Mouse (Mus musculus) heart, embryonic 13.5 days (tissue): ENCODE data around the gene Fut7. TPM values are rescaled to one million over a fixed set of nuclear protein-coding genes. Genes with fewer than 3 reads are reported as not detected.
"Not testable (repeated sequence)": the region's sequence is repeated elsewhere in the genome, so short reads cannot be mapped to it uniquely, and the experiment has no call there.

Experiments
- ATAC-seq: fragments of 200-750 bp; cut with Nextera tagmentation; 2 replicates; pipeline ENCODE4 v1.8.0; 2017; ENCODE audit warnings: moderate TSS enrichment; ENCODE audit not compliant: insufficient number of reproducible peaks, low FRiP score, low TSS enrichment; ENCODE audit errors: extremely low read depth
- H3K27ac ChIP-seq: fragments of 300-500 bp; sonication (generic); replicated peaks from 2 replicates; pipeline ENCODE4 v1.5.1; 2015; ENCODE audit warnings: moderate library complexity, mild to moderate bottlenecking, inconsistent platforms
- H3K27me3 ChIP-seq: fragments of 300-500 bp; sonication (generic); replicated peaks from 2 replicates; pipeline ENCODE4 v1.6.1; 2015; ENCODE audit warnings: mild to moderate bottlenecking, inconsistent platforms
- H3K36me3 ChIP-seq: fragments of 300-500 bp; sonication (generic); 2 replicates; pipeline ENCODE4 v1.6.1; 2015; ENCODE audit warnings: mild to moderate bottlenecking, inconsistent platforms
- H3K4me1 ChIP-seq: fragments of 300-500 bp; sonication (generic); 2 replicates; pipeline ENCODE4 v1.6.1; 2015; ENCODE audit warnings: inconsistent platforms
- H3K4me2 ChIP-seq: fragments of 300-500 bp; sonication (generic); 2 replicates; pipeline ENCODE4 v1.6.1; 2015; ENCODE audit warnings: inconsistent platforms, mild to moderate bottlenecking, moderate library complexity
- H3K4me3 ChIP-seq: fragments of 300-500 bp; sonication (generic); 2 replicates; pipeline ENCODE4 v1.5.1; 2015; ENCODE audit warnings: moderate library complexity, mild to moderate bottlenecking, inconsistent platforms
- H3K9ac ChIP-seq: fragments of 300-500 bp; sonication (generic); 2 replicates; pipeline ENCODE4 v1.6.1; 2015; ENCODE audit warnings: inconsistent platforms, mild to moderate bottlenecking, moderate library complexity
- H3K9me3 ChIP-seq: fragments of 300-500 bp; sonication (generic); 2 replicates; pipeline ENCODE4 v1.6.1; 2016; ENCODE audit warnings: inconsistent platforms
- WGBS: fragments of 180-500 bp; shearing (Covaris S2); methylation state at CpG from one replicate; pipeline ENCODE4 v1.1.7; 2015; ENCODE audit warnings: mixed read lengths; 5-methylcytosine and 5-hydroxymethylcytosine counted together
- polyA plus RNA-seq: library from polyadenylated mRNA; unstranded; fragments of >200 nt; fragmentation: Nextera tagmentation; extraction: Ambion mirVana; gene quantifications from 2 replicates; pipeline ENCODE4 v1.2.1, GENCODE M21; 2015

Gene Fut7
- polyA plus RNA-seq, 1 experiment from 2014 or later = 0.07 TPM

GRCm38 (mm10) chr2:25399051-25399450 is 24.0 kb upstream of the Fut7 start, which contains the start of gene Npdc1:
Gene Npdc1, plus strand, starts transcription at chr2:25399351.
- H3K4me2 ChIP-seq = no peak within 1 kb of the TSS
- H3K4me1 ChIP-seq = peaks cover 31% of the 10 kb centered on the region
- H3K36me3 ChIP-seq = no peaks in the 10 kb centered on the region
- no peak within 1 kb of the TSS for H3K4me3 ChIP-seq
- no peak within 1 kb of the TSS for H3K9ac ChIP-seq
- H3K27me3 ChIP-seq = peaks cover 100% of the 10 kb centered on the region
- 54% methylated on average over 8 of the region's 8 CpGs for WGBS
- no peak within 1 kb of the TSS for H3K27ac ChIP-seq
- H3K9me3 ChIP-seq = no peaks in the 10 kb centered on the region
- ATAC-seq = no peak

- H3K4me3 ChIP-seq = no peak overlapping the region; the same call in 1 of the 2 replicates
- no peak for ATAC-seq
- WGBS = 20% methylated on average over 16 of the region's 16 CpGs
- H3K4me2 ChIP-seq = peak overlapping the region; percentile 10
- peaks cover 99% of the 10 kb centered on the region for H3K27me3 ChIP-seq
- peaks cover 19% of the 10 kb centered on the region for H3K4me1 ChIP-seq
- H3K9me3 ChIP-seq = no peaks in the 10 kb centered on the region
- H3K36me3 ChIP-seq = no peaks in the 10 kb centered on the region
- H3K27ac ChIP-seq = no peak overlapping the region
- H3K9ac ChIP-seq = no peak overlapping the region
Observed at GRCm38 (mm10) chr2:25400291-25400690, 22.8 kb upstream of the Fut7 start.

- Histone ChIP-seq H3K4me1 (peaks cover 15% of the 10 kb centered on the region), H3K27me3 (peaks cover 99% of the 10 kb centered on the region), H3K27ac (no peak overlapping the region), H3K4me3 (no peak overlapping the region; the same call in 1 of the 2 replicates), H3K4me2 (peak overlapping the region; percentile 10), H3K9ac (no peak overlapping the region), H3K36me3 (no peaks in the 10 kb centered on the region), H3K9me3 (no peaks in the 10 kb centered on the region)
- ATAC-seq = no peak
- WGBS = 3% methylated on average over 17 of the region's 17 CpGs
Observed at GRCm38 (mm10) chr2:25400764-25401163, 22.3 kb upstream of the Fut7 start.

- ATAC-seq = no peak
- no peak overlapping the region for H3K27ac ChIP-seq
- H3K9me3 ChIP-seq = no peaks in the 10 kb centered on the region
- peak overlapping the region; percentile 72 for H3K4me2 ChIP-seq
- peaks cover 7% of the 10 kb centered on the region for H3K4me1 ChIP-seq
- peak overlapping the region; percentile 63 for H3K4me3 ChIP-seq
- peaks cover 99% of the 10 kb centered on the region for H3K27me3 ChIP-seq
- peak overlapping the region; percentile 79; the same call in 1 of the 2 replicates for H3K9ac ChIP-seq
- no peaks in the 10 kb centered on the region for H3K36me3 ChIP-seq
- WGBS = 2% methylated on average over 13 of the region's 13 CpGs
Observed at GRCm38 (mm10) chr2:25402377-25402971, 20.6 kb upstream of the Fut7 start.

- WGBS = 3% methylated on average over 54 of the region's 54 CpGs
- Histone ChIP-seq H3K27ac (no peak overlapping the region), H3K4me2 (peak overlapping the region; percentile 72), H3K9me3 (no peaks in the 10 kb centered on the region), H3K36me3 (no peaks in the 10 kb centered on the region), H3K4me3 (peak overlapping the region; percentile 63), H3K9ac (peak overlapping the region; percentile 79), H3K4me1 (peaks cover 7% of the 10 kb centered on the region), H3K27me3 (peaks cover 98% of the 10 kb centered on the region)
- no peak for ATAC-seq
Observed at GRCm38 (mm10) chr2:25402972-25403601, 20.0 kb upstream of the Fut7 start.

- peak overlapping the region; percentile 63; the same call in 1 of the 2 replicates for H3K4me3 ChIP-seq
Observed at GRCm38 (mm10) chr2:25403994-25404393, 19.1 kb upstream of the Fut7 start.

GRCm38 (mm10) chr2:25408908-25409307 is 14.2 kb upstream of the Fut7 start:
- no peak overlapping the region for H3K9ac ChIP-seq
- H3K4me1 ChIP-seq = no peaks in the 10 kb centered on the region
- no peak overlapping the region for H3K4me3 ChIP-seq
- no peak for ATAC-seq
- no peak overlapping the region for H3K4me2 ChIP-seq
- H3K36me3 ChIP-seq = no peaks in the 10 kb centered on the region
- H3K27ac ChIP-seq = no peak overlapping the region
- WGBS = 72% methylated on average over 10 of the region's 10 CpGs
- H3K9me3 ChIP-seq = no peaks in the 10 kb centered on the region
- peaks cover 56% of the 10 kb centered on the region for H3K27me3 ChIP-seq

More at GRCm38 (mm10) chr2:25403994-25404393, 19.1 kb upstream of the Fut7 start:
- Histone ChIP-seq H3K9ac (peak overlapping the region; percentile 79; the same call in 1 of the 2 replicates), H3K9me3 (no peaks in the 10 kb centered on the region), H3K36me3 (no peaks in the 10 kb centered on the region), H3K4me1 (peaks cover 7% of the 10 kb centered on the region), H3K27ac (no peak overlapping the region), H3K4me2 (peak overlapping the region; percentile 72), H3K27me3 (peaks cover 96% of the 10 kb centered on the region)
- no peak for ATAC-seq
- WGBS = 74% methylated on average over 4 of the region's 4 CpGs

- H3K9me3 ChIP-seq, H3K9ac ChIP-seq, H3K4me1 ChIP-seq, H3K4me2 ChIP-seq, H3K27ac ChIP-seq, H3K4me3 ChIP-seq, H3K36me3 ChIP-seq, ATAC-seq: not testable (repeated sequence)
- peaks cover 27% of the 10 kb centered on the region for H3K27me3 ChIP-seq
Observed at GRCm38 (mm10) chr2:25413436-25413835, 9.6 kb upstream of the Fut7 start.

GRCm38 (mm10) chr2:25417426-25417825 is 5.6 kb upstream of the Fut7 start:
- Histone ChIP-seq H3K9me3 (no peaks in the 10 kb centered on the region), H3K9ac (no peak overlapping the region), H3K4me1 (no peaks in the 10 kb centered on the region), H3K4me3 (no peak overlapping the region), H3K27ac (no peak overlapping the region), H3K27me3 (peaks cover 25% of the 10 kb centered on the region; the same call in 1 of the 2 replicates), H3K36me3 (no peaks in the 10 kb centered on the region), H3K4me2 (no peak overlapping the region)
- WGBS = 36% methylated on average over 3 of the region's 3 CpGs
- no peak for ATAC-seq

GRCm38 (mm10) chr2:25421896-25422295 is 1.2 kb upstream of the Fut7 start:
- WGBS = 17% methylated on average over 3 of the region's 3 CpGs
- Histone ChIP-seq H3K4me3 (no peak overlapping the region), H3K4me2 (no peak overlapping the region), H3K4me1 (no peaks in the 10 kb centered on the region), H3K27ac (no peak overlapping the region), H3K36me3 (no peaks in the 10 kb centered on the region), H3K9ac (no peak overlapping the region), H3K27me3 (peaks cover 65% of the 10 kb centered on the region), H3K9me3 (no peaks in the 10 kb centered on the region)
- ATAC-seq = no peak

- no peaks in the 10 kb centered on the region for H3K36me3 ChIP-seq
- H3K27me3 ChIP-seq = peaks cover 60% of the 10 kb centered on the region
- H3K4me3 ChIP-seq = no peak overlapping the region
- WGBS = 50% methylated on average over 1 of the region's 1 CpGs
- no peaks in the 10 kb centered on the region for H3K9me3 ChIP-seq
- no peak overlapping the region for H3K9ac ChIP-seq
- no peak for ATAC-seq
- no peak overlapping the region for H3K4me2 ChIP-seq
- H3K27ac ChIP-seq = no peak overlapping the region
- peaks cover 2% of the 10 kb centered on the region; the same call in 1 of the 2 replicates for H3K4me1 ChIP-seq
Observed at GRCm38 (mm10) chr2:25423626-25424025, 559 bp downstream of the Fut7 start.

- 39% methylated on average over 27 of the region's 27 CpGs for WGBS
- no peak overlapping the region for H3K4me3 ChIP-seq
- H3K4me1 ChIP-seq = peaks cover 2% of the 10 kb centered on the region; the same call in 1 of the 2 replicates
- peaks cover 66% of the 10 kb centered on the region for H3K27me3 ChIP-seq
- no peak for ATAC-seq
- no peak overlapping the region for H3K9ac ChIP-seq
- H3K9me3 ChIP-seq = no peaks in the 10 kb centered on the region
- no peaks in the 10 kb centered on the region for H3K36me3 ChIP-seq
- no peak overlapping the region for H3K4me2 ChIP-seq
- H3K27ac ChIP-seq = no peak overlapping the region
Observed at GRCm38 (mm10) chr2:25425481-25425880, 2.4 kb downstream of the Fut7 start.
